Mouse (Mus musculus): Measurements from ENCODE around the gene Gm572. TPM values are rescaled to one million over a fixed set of nuclear protein-coding genes. Genes with fewer than 3 reads are reported as not detected.

The Gm572 gene
- polyA plus RNA-seq, 1 experiment: not detected

DNA sequence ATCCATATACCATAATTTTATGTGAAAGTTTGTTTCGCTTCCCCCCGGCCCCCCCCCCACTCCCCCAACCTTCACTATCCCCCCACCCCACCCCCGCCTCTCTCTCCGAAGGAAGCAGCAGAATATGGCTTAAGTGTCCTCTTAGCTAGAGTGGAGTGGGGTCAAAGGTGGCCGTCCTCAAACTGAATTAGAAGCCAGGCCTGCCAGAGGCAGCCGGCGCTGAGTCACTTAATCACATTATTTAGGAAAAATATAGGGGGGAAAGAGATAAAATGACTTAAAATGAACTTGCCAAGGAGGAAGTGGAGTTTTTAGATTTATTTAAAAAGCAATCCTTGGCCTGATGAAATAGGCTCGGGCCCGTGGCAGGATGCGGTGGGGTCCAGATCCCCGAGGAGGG lies 65.7 kb downstream of the Gm572 start:
- TF ChIP-seq GATA1 (IDR thresholded peaks at IDR 0.05; ENCODE audit: borderline replicate concordance, low read length): no peak
- no peak for TF ChIP-seq FLI1 (IDR thresholded peaks at IDR 0.05; ENCODE audit: low read length)
- H3K4me3 ChIP-seq (replicated peaks): no peak overlapping the region
- H3K4me1 ChIP-seq: peaks cover 7% of the 10 kb centered on the region; the same call in 1 of the 2 replicates
- peaks cover 66% of the 10 kb centered on the region for H3K27me3 ChIP-seq (replicated peaks)
- no peaks in the 10 kb centered on the region for H3K36me3 ChIP-seq (replicated peaks; ENCODE audit: low read length)
- H3K9me3 ChIP-seq: no peaks in the 10 kb centered on the region

DNA sequence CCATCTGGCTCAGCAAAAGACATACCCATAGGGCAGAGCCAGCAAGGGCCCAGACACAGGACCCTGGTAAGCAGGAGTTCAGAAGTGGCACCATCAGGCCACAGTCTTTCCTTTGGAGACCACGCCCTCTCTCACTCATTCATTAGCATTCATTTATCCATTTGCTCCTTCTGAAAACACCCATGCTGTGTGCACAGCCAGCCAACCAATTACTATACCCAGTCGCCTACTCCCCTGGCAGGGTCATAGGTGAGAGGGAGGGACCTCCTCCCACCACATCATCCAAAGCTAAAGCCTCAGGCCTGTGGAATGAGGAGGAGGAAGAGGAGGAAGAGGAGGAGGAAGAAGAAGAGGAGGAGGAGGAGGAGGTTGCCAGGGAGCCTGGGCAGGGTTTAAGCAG lies 67.3 kb downstream of the Gm572 start:
- no peak for TF ChIP-seq FLI1 (IDR thresholded peaks at IDR 0.05; ENCODE audit: low read length)
- TF ChIP-seq GATA1 (IDR thresholded peaks at IDR 0.05; ENCODE audit: borderline replicate concordance, low read length): no peak
- no peak overlapping the region for H3K4me3 ChIP-seq (replicated peaks)
- peaks cover 8% of the 10 kb centered on the region; the same call in 1 of the 2 replicates for H3K4me1 ChIP-seq
- H3K27me3 ChIP-seq (replicated peaks): peaks cover 67% of the 10 kb centered on the region
- H3K9me3 ChIP-seq: no peaks in the 10 kb centered on the region
- no peaks in the 10 kb centered on the region for H3K36me3 ChIP-seq (replicated peaks; ENCODE audit: low read length)

DNA sequence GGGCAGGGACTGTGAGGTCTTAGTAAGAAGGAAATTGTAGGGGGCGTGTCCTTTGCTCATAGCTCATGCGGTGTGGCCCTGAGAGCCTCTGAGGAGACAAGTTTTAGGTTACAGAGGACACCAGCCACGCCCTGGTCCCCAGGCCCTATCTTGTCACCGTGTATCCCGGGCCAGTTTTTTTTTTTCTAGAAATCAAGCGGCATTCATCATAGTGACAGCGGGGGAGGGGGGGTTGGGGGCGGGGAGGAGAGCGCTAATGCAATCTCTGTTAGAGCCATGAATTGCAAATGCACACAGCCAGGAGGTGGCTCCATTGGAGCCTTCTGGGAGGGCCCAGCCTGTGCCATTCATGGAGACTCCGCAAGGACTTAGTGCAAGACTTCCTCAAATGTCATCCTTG lies 68.2 kb downstream of the Gm572 start:
- H3K36me3 ChIP-seq (replicated peaks; ENCODE audit: low read length): no peaks in the 10 kb centered on the region
- no peaks in the 10 kb centered on the region for H3K9me3 ChIP-seq
- no peak overlapping the region for H3K4me3 ChIP-seq (replicated peaks)
- H3K27me3 ChIP-seq (replicated peaks): peaks cover 65% of the 10 kb centered on the region
- peaks cover 8% of the 10 kb centered on the region; the same call in 1 of the 2 replicates for H3K4me1 ChIP-seq
- TF ChIP-seq FLI1 (IDR thresholded peaks at IDR 0.05; ENCODE audit: low read length): no peak

DNA sequence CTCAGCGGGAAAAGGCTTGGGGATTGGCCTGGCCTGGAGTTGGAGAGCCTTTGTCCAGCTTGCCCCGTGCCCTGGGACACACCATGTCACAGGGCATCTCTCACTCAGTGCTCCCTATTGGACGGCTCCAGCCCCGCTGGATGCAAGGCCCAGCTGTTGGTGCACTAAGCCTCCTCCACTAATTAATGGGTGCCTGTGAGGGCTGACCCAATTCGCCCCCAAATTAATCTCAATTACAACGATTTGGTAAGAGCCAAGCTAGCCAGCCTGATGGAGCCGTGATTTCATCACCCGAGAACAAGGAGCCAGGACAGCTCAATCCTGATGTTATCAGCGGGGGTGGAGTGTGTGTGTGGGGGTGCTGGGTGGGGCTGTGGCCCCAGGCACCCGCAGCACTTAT lies 69.5 kb downstream of the Gm572 start:
- no peaks in the 10 kb centered on the region for H3K36me3 ChIP-seq (replicated peaks; ENCODE audit: low read length)
- no peaks in the 10 kb centered on the region for H3K9me3 ChIP-seq
- TF ChIP-seq FLI1 (IDR thresholded peaks at IDR 0.05; ENCODE audit: low read length) (no peak), GATA1 (IDR thresholded peaks at IDR 0.05; ENCODE audit: borderline replicate concordance, low read length) (no peak)
- peaks cover 8% of the 10 kb centered on the region; the same call in 1 of the 2 replicates for H3K4me1 ChIP-seq
- no peak overlapping the region for H3K4me3 ChIP-seq (replicated peaks)
- H3K27me3 ChIP-seq (replicated peaks): peaks cover 57% of the 10 kb centered on the region

DNA sequence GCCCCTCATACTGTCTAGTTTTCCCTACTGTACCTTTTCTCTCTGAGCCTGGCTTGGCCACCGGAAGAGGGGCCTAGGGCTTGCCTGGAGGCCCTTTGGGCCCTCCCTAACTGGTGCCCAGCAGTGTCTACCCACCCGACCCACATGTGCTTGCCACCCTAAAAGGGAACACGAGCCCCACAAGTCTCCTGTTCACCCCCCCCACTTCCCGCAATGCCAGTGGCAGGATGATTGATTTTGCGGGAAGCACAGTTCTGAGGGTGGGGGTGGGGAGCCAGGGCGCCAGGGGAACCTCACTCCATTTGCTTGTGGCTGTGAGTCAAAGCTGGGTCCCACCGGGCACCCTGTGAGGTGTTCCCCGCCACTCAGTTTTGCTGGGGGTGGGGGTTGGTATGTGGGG lies 70.9 kb downstream of the Gm572 start:
- no peak overlapping the region for H3K4me3 ChIP-seq (replicated peaks)
- TF ChIP-seq FLI1 (IDR thresholded peaks at IDR 0.05; ENCODE audit: low read length): no peak
- H3K27me3 ChIP-seq (replicated peaks): peaks cover 55% of the 10 kb centered on the region
- no peaks in the 10 kb centered on the region for H3K36me3 ChIP-seq (replicated peaks; ENCODE audit: low read length)
- peaks cover 8% of the 10 kb centered on the region; the same call in 1 of the 2 replicates for H3K4me1 ChIP-seq
- H3K9me3 ChIP-seq: no peaks in the 10 kb centered on the region

DNA sequence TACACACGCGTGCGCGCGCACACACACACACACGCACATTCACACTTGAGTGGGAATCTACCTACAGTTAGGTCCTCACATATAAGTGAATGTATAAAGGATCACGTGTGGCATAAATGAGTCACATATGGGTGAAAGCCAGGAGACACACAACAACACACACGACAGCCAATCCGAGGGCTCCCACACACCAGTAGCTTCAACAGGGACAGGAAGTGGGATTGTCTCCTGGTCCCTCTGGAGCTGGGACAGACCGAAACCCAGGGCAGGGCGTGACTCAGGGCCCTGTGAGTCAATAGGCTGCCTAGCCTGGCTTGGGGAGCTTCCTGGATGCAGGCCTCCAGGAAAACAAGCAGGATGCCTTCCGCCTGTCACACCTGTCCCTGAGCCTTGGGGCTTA lies 71.6 kb downstream of the Gm572 start:
- H3K36me3 ChIP-seq (replicated peaks; ENCODE audit: low read length): no peaks in the 10 kb centered on the region
- no peak overlapping the region for H3K4me3 ChIP-seq (replicated peaks)
- peaks cover 53% of the 10 kb centered on the region for H3K27me3 ChIP-seq (replicated peaks)

DNA sequence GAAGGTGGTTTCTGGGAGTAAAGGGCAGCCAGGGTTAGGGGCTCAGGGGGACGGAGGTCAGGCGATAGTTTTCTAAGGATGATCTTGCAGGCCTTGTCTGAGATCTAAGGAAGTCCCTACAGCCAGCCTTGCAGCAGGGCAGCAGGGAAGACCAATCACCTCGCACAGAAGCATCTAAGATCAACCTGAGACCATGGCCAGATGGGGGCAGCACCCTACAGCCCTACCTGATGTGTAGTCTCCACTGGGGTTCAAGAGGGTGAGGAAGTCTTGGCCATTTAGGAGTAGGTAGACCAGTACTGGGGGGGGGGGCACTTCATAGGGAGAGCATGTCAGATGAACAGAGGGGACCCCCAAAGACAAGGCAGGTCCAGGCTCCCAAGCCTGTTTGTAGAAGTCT lies 72.3 kb downstream of the Gm572 start:
- Histone ChIP-seq H3K36me3 (replicated peaks; ENCODE audit: low read length) (no peaks in the 10 kb centered on the region), H3K27me3 (replicated peaks) (peaks cover 49% of the 10 kb centered on the region), H3K9me3 (no peaks in the 10 kb centered on the region), H3K4me3 (replicated peaks) (no peak overlapping the region), H3K4me1 (peaks cover 8% of the 10 kb centered on the region; the same call in 1 of the 2 replicates)
- no peak for TF ChIP-seq FLI1 (IDR thresholded peaks at IDR 0.05; ENCODE audit: low read length)
- no peak for TF ChIP-seq GATA1 (IDR thresholded peaks at IDR 0.05; ENCODE audit: borderline replicate concordance, low read length)

More for the DNA sequence above, 71.6 kb downstream of the Gm572 start:
- TF ChIP-seq FLI1 (IDR thresholded peaks at IDR 0.05; ENCODE audit: low read length) (no peak), GATA1 (IDR thresholded peaks at IDR 0.05; ENCODE audit: borderline replicate concordance, low read length) (no peak)
- Histone ChIP-seq H3K4me1 (peaks cover 8% of the 10 kb centered on the region; the same call in 1 of the 2 replicates), H3K9me3 (no peaks in the 10 kb centered on the region)

Other genes with a start within 250 kb of the Gm572 start
- gene Ubiad1, start 198.5 kb upstream of the Gm572 start, polyA plus RNA-seq (2012; ENCODE audit: insufficient read depth, low replicate concordance): 3.4 and 4.2 TPM in 2 replicates
- 2.0 and 3.8 TPM in 2 replicates for gene Mtor, start 194.7 kb upstream of the Gm572 start, polyA plus RNA-seq (2012; ENCODE audit: insufficient read depth, low replicate concordance)
- 0.07 TPM in 1 of 2 replicates, not detected in the other for gene Angptl7, start 142.9 kb upstream of the Gm572 start, polyA plus RNA-seq (2012; ENCODE audit: insufficient read depth, low replicate concordance)
- 15.4 and 23.5 TPM in 2 replicates for gene Exosc10, start 84.9 kb upstream of the Gm572 start, polyA plus RNA-seq (2012; ENCODE audit: insufficient read depth, low replicate concordance)
- gene Srm, start 51.8 kb upstream of the Gm572 start, polyA plus RNA-seq (2012; ENCODE audit: insufficient read depth, low replicate concordance): 215 and 385 TPM in 2 replicates
- gene Masp2, start 40.8 kb upstream of the Gm572 start, polyA plus RNA-seq (2012; ENCODE audit: insufficient read depth, low replicate concordance): not detected in 2 replicates
- gene Tardbp, start 16.3 kb upstream of the Gm572 start, polyA plus RNA-seq (2012; ENCODE audit: insufficient read depth, low replicate concordance): 18.5 TPM in 1 of 2 replicates, not detected in the other
- gene Casz1, start 161.1 kb downstream of the Gm572 start, polyA plus RNA-seq (2012; ENCODE audit: insufficient read depth, low replicate concordance): 0.54 and 0.61 TPM in 2 replicates

All from megakaryocyte, embryonic 14.5 days (primary cell).